Mouse (Mus musculus) large intestine, adult 2 months (tissue): ENCODE results near the gene Atg2a. TPM values are rescaled to one million over a fixed set of nuclear protein-coding genes. Genes with fewer than 3 reads are reported as not detected.

Source experiments
- DNase-seq: peaks from one replicate; pipeline ENCODE4 v3.0.0-alpha.2; 2012; ENCODE audit warnings: low read depth, low spot score
- WGBS: fragments of 180-500 bp; shearing (Covaris S2); methylation state at CpG from one replicate; pipeline ENCODE4 v1.1.7; 2018; 5-methylcytosine and 5-hydroxymethylcytosine counted together
- polyA plus RNA-seq: library from polyadenylated mRNA; depleted of rRNA; stranded (reverse); fragments of >200 nt; gene quantifications from 2 replicates; pipeline ENCODE4 v1.2.3, GENCODE M21; 2012

Atg2a gene
- polyA plus RNA-seq, 1 experiment = 23.3 TPM

GRCm38 (mm10) chr19:6243226-6243625, 1.8 kb downstream of the Atg2a start:
- 50% methylated on average over 5 of the region's 5 CpGs for WGBS
- DNase-seq = no peak

GRCm38 (mm10) chr19:6245806-6246205, 4.3 kb downstream of the Atg2a start:
- DNase-seq = no peak
- WGBS = 43% methylated on average over 1 of the region's 1 CpGs

- 94% methylated on average over 29 of the region's 29 CpGs for WGBS
- no peak for DNase-seq
These were observed 6.2 kb downstream of the Atg2a start for GRCm38 (mm10) chr19:6247526-6248300.

GRCm38 (mm10) chr19:6253021-6253420, 11.6 kb downstream of the Atg2a start:
- 85% methylated on average over 4 of the region's 4 CpGs for WGBS
- no peak for DNase-seq

- DNase-seq = no peak
These were observed 19.0 kb downstream of the Atg2a start for GRCm38 (mm10) chr19:6260428-6260827.

GRCm38 (mm10) chr19:6260946-6261345, 19.5 kb downstream of the Atg2a start:
- DNase-seq = no peak
- 83% methylated on average over 4 of the region's 4 CpGs for WGBS

More at GRCm38 (mm10) chr19:6260428-6260827, 19.0 kb downstream of the Atg2a start:
- 70% methylated on average over 2 of the region's 2 CpGs for WGBS

- no peak for DNase-seq
These were observed 19.9 kb downstream of the Atg2a start for GRCm38 (mm10) chr19:6261379-6261778.

GRCm38 (mm10) chr19:6262222-6262621, 20.8 kb downstream of the Atg2a start:
- DNase-seq = no peak
- WGBS = 47% methylated on average over 7 of the region's 7 CpGs

More at GRCm38 (mm10) chr19:6261379-6261778, 19.9 kb downstream of the Atg2a start:
- 93% methylated on average over 14 of the region's 14 CpGs for WGBS

- WGBS = 28% methylated on average over 8 of the region's 8 CpGs
- DNase-seq = no peak
These were observed 21.5 kb downstream of the Atg2a start for GRCm38 (mm10) chr19:6262839-6263433.

GRCm38 (mm10) chr19:6264200-6264599, 22.7 kb downstream of the Atg2a start:
- WGBS = 19% methylated on average over 9 of the region's 9 CpGs

GRCm38 (mm10) chr19:6264945-6265344, 23.5 kb downstream of the Atg2a start:
- DNase-seq = no peak

More at GRCm38 (mm10) chr19:6264200-6264599, 22.7 kb downstream of the Atg2a start:
- no peak for DNase-seq

GRCm38 (mm10) chr19:6265727-6266182, 24.3 kb downstream of the Atg2a start:
- WGBS = 26% methylated on average over 6 of the region's 6 CpGs
- no peak for DNase-seq

More at GRCm38 (mm10) chr19:6264945-6265344, 23.5 kb downstream of the Atg2a start:
- WGBS = 30% methylated on average over 8 of the region's 8 CpGs

GRCm38 (mm10) chr19:6267306-6268169, 26.1 kb downstream of the Atg2a start:
- DNase-seq = no peak
- 11% methylated on average over 11 of the region's 11 CpGs for WGBS

GRCm38 (mm10) chr19:6268170-6268528, 26.7 kb downstream of the Atg2a start:
- no peak for DNase-seq
- 3% methylated on average over 8 of the region's 8 CpGs for WGBS

- 51% methylated on average over 7 of the region's 7 CpGs for WGBS
- no peak for DNase-seq
These were observed 27.2 kb downstream of the Atg2a start for GRCm38 (mm10) chr19:6268670-6269132.

- 39% methylated on average over 8 of the region's 8 CpGs for WGBS
- no peak for DNase-seq
These were observed 28.5 kb downstream of the Atg2a start for GRCm38 (mm10) chr19:6269798-6270475.

- WGBS = 39% methylated on average over 9 of the region's 9 CpGs
- DNase-seq = no peak
These were observed 29.2 kb downstream of the Atg2a start for GRCm38 (mm10) chr19:6270661-6271060.

GRCm38 (mm10) chr19:6271206-6271605, 29.7 kb downstream of the Atg2a start:
- DNase-seq = no peak
- WGBS = 36% methylated on average over 8 of the region's 8 CpGs

GRCm38 (mm10) chr19:6272053-6272452, 30.6 kb downstream of the Atg2a start:
- 50% methylated on average over 7 of the region's 7 CpGs for WGBS
- DNase-seq = no peak
